Mouse (Mus musculus) liver, embryonic 12.5 days (tissue): ENCODE results near the gene Slc46a1. TPM values are rescaled to one million over a fixed set of nuclear protein-coding genes. Genes with fewer than 3 reads are reported as not detected.

Experiments
- ATAC-seq: fragments of 200-750 bp; cut with Nextera tagmentation; 2 replicates; pipeline ENCODE4 v1.8.0; 2017; ENCODE audit warnings: moderate number of reproducible peaks, mild to moderate bottlenecking, moderate library complexity
- H3K27ac ChIP-seq: fragments of 300-500 bp; sonication (generic); 2 replicates; pipeline ENCODE4 v1.5.1; 2016; ENCODE audit warnings: mild to moderate bottlenecking
- H3K27me3 ChIP-seq: fragments of 300-500 bp; sonication (generic); replicated peaks from 2 replicates; pipeline ENCODE4 v1.6.1; 2016; ENCODE audit warnings: mild to moderate bottlenecking, moderate library complexity
- H3K36me3 ChIP-seq: fragments of 300-500 bp; sonication (generic); 2 replicates; pipeline ENCODE4 v1.6.1; 2016; ENCODE audit warnings: mild to moderate bottlenecking, moderate library complexity
- H3K4me1 ChIP-seq: fragments of 300-500 bp; sonication (generic); 2 replicates; pipeline ENCODE4 v1.6.1; 2016
- H3K4me2 ChIP-seq: fragments of 300-500 bp; sonication (generic); 2 replicates; pipeline ENCODE4 v1.6.1; 2016; ENCODE audit warnings: mild to moderate bottlenecking, moderate library complexity
- H3K4me3 ChIP-seq: fragments of 300-500 bp; sonication (generic); 2 replicates; pipeline ENCODE4 v1.5.1; 2016; ENCODE audit warnings: mild to moderate bottlenecking, moderate library complexity
- H3K9ac ChIP-seq: fragments of 300-500 bp; sonication (generic); 2 replicates; pipeline ENCODE4 v1.6.1; 2016; ENCODE audit warnings: mild to moderate bottlenecking, moderate library complexity
- H3K9me3 ChIP-seq: fragments of 300-500 bp; sonication (generic); replicated peaks from 2 replicates; pipeline ENCODE4 v1.6.1; 2016; ENCODE audit warnings: mild to moderate bottlenecking, moderate library complexity
- WGBS: fragments of 180-500 bp; shearing (Covaris S2); methylation state at CpG from one replicate; pipeline ENCODE4 v1.1.7; 2016; ENCODE audit not compliant: insufficient replicate concordance; 5-methylcytosine and 5-hydroxymethylcytosine counted together
- polyA plus RNA-seq: library from polyadenylated mRNA; unstranded; fragments of >200 nt; fragmentation: Nextera tagmentation; extraction: Ambion mirVana; gene quantifications from 2 replicates; pipeline ENCODE4 v1.2.1, GENCODE M21; 2016

The Slc46a1 gene
- polyA plus RNA-seq, 1 experiment from 2014 or later, result 6.3 TPM

GRCm38 (mm10) chr11:78495904-78496303 is 30.4 kb downstream of the Slc46a1 start:
- Histone ChIP-seq H3K4me1 (peaks cover 17% of the 10 kb centered on the region), H3K27me3 (peaks cover 97% of the 10 kb centered on the region), H3K27ac (no peak overlapping the region), H3K36me3 (no peaks in the 10 kb centered on the region), H3K9me3 (no peaks in the 10 kb centered on the region), H3K9ac (no peak overlapping the region), H3K4me2 (no peak overlapping the region), H3K4me3 (no peak overlapping the region)
- WGBS, result 7% methylated on average over 6 of the region's 6 CpGs
- ATAC-seq, result no peak

- 1% methylated on average over 44 of the region's 44 CpGs for WGBS
- Histone ChIP-seq H3K27me3 (peaks cover 93% of the 10 kb centered on the region), H3K36me3 (no peaks in the 10 kb centered on the region), H3K4me2 (peak overlapping the region; percentile 76), H3K27ac (no peak overlapping the region), H3K9ac (no peak overlapping the region), H3K9me3 (no peaks in the 10 kb centered on the region), H3K4me3 (peak overlapping the region; percentile 53), H3K4me1 (peaks cover 17% of the 10 kb centered on the region)
- ATAC-seq, result no peak
These were observed 31.6 kb downstream of the Slc46a1 start for GRCm38 (mm10) chr11:78497071-78497541.

GRCm38 (mm10) chr11:78497544-78498522 is 32.3 kb downstream of the Slc46a1 start, which contains the start of gene Sarm1:
Gene Sarm1, minus strand, starts transcription at chr11:78497754.
- H3K27me3 ChIP-seq, result peaks cover 86% of the 10 kb centered on the region

GRCm38 (mm10) chr11:78499004-78499403 is 33.5 kb downstream of the Slc46a1 start, which contains the start of gene Vtn:
Gene Vtn, plus strand, starts transcription at chr11:78499091.
- Histone ChIP-seq H3K27ac (peak within 1 kb of the TSS; percentile 64), H3K4me2 (peak within 1 kb of the TSS; percentile 76), H3K36me3 (no peaks in the 10 kb centered on the region), H3K9ac (peak within 1 kb of the TSS; percentile 37), H3K4me1 (peaks cover 17% of the 10 kb centered on the region), H3K4me3 (peak within 1 kb of the TSS; percentile 53), H3K9me3 (no peaks in the 10 kb centered on the region), H3K27me3 (peaks cover 82% of the 10 kb centered on the region)
- 57% methylated on average over 7 of the region's 7 CpGs for WGBS
- ATAC-seq, result 0 out of 2 replicates have a peak, but pooled peaks have one; percentile 20

More at GRCm38 (mm10) chr11:78497544-78498522, 32.3 kb downstream of the Slc46a1 start, which contains the start of gene Sarm1:
- WGBS, result 4% methylated on average over 36 of the region's 36 CpGs
- Histone ChIP-seq H3K4me3 (peak within 1 kb of the TSS; percentile 53), H3K4me2 (peak within 1 kb of the TSS; percentile 76), H3K4me1 (peaks cover 17% of the 10 kb centered on the region), H3K27ac (peak within 1 kb of the TSS; percentile 64; the same call in 1 of the 2 replicates), H3K9me3 (no peaks in the 10 kb centered on the region), H3K36me3 (no peaks in the 10 kb centered on the region), H3K9ac (no peak within 1 kb of the TSS)
- peak; percentile 90 for ATAC-seq

- Histone ChIP-seq H3K9ac (peak overlapping the region; percentile 37), H3K27ac (peak overlapping the region; percentile 64), H3K4me3 (peak overlapping the region; percentile 40), H3K4me1 (peaks cover 17% of the 10 kb centered on the region), H3K9me3 (no peaks in the 10 kb centered on the region), H3K4me2 (peak overlapping the region; percentile 76), H3K36me3 (no peaks in the 10 kb centered on the region), H3K27me3 (peaks cover 76% of the 10 kb centered on the region)
- 36% methylated on average over 16 of the region's 16 CpGs for WGBS
- ATAC-seq, result no peak
These were observed 34.0 kb downstream of the Slc46a1 start for GRCm38 (mm10) chr11:78499543-78499942.

GRCm38 (mm10) chr11:78500623-78501202 is 35.2 kb downstream of the Slc46a1 start:
- peak overlapping the region; percentile 76 for H3K4me2 ChIP-seq
- peak overlapping the region; percentile 40 for H3K4me3 ChIP-seq

GRCm38 (mm10) chr11:78501529-78501928 is 36.0 kb downstream of the Slc46a1 start:
- H3K4me1 ChIP-seq, result peaks cover 17% of the 10 kb centered on the region
- 64% methylated on average over 20 of the region's 20 CpGs for WGBS
- no peak overlapping the region for H3K9ac ChIP-seq
- H3K36me3 ChIP-seq, result peaks cover 16% of the 10 kb centered on the region
- no peak overlapping the region for H3K4me3 ChIP-seq
- no peaks in the 10 kb centered on the region for H3K9me3 ChIP-seq
- no peak for ATAC-seq
- peaks cover 56% of the 10 kb centered on the region for H3K27me3 ChIP-seq
- H3K27ac ChIP-seq, result no peak overlapping the region
- peak overlapping the region; percentile 22; the same call in 1 of the 2 replicates for H3K4me2 ChIP-seq

More at GRCm38 (mm10) chr11:78500623-78501202, 35.2 kb downstream of the Slc46a1 start:
- Histone ChIP-seq H3K9me3 (no peaks in the 10 kb centered on the region), H3K27ac (peak overlapping the region; percentile 64; the same call in 1 of the 2 replicates), H3K4me1 (peaks cover 17% of the 10 kb centered on the region), H3K27me3 (peaks cover 64% of the 10 kb centered on the region), H3K9ac (0 out of 2 replicates have a peak overlapping the region, but pooled peaks have one; percentile 15), H3K36me3 (peaks cover 8% of the 10 kb centered on the region)
- 57% methylated on average over 9 of the region's 9 CpGs for WGBS
- ATAC-seq, result peak; percentile 30

GRCm38 (mm10) chr11:78502909-78503650 is 37.6 kb downstream of the Slc46a1 start, which contains the start of gene Sebox:
Gene Sebox, plus strand, starts transcription at chr11:78503447.
- no peak within 1 kb of the TSS for H3K4me2 ChIP-seq
- no peak within 1 kb of the TSS for H3K27ac ChIP-seq
- H3K4me3 ChIP-seq, result no peak within 1 kb of the TSS
- H3K27me3 ChIP-seq, result peaks cover 41% of the 10 kb centered on the region
- no peaks in the 10 kb centered on the region for H3K9me3 ChIP-seq
- H3K9ac ChIP-seq, result no peak within 1 kb of the TSS
- peaks cover 2% of the 10 kb centered on the region for H3K4me1 ChIP-seq
- H3K36me3 ChIP-seq, result peaks cover 32% of the 10 kb centered on the region
- 60% methylated on average over 7 of the region's 7 CpGs for WGBS
- no peak for ATAC-seq

- no peak overlapping the region for H3K4me2 ChIP-seq
- no peak overlapping the region for H3K4me3 ChIP-seq
- WGBS, result 61% methylated on average over 3 of the region's 3 CpGs
- H3K27ac ChIP-seq, result no peak overlapping the region
- no peaks in the 10 kb centered on the region for H3K4me1 ChIP-seq
- H3K9me3 ChIP-seq, result no peaks in the 10 kb centered on the region
- ATAC-seq, result no peak
- peaks cover 53% of the 10 kb centered on the region for H3K36me3 ChIP-seq
- no peak overlapping the region for H3K9ac ChIP-seq
- peaks cover 17% of the 10 kb centered on the region for H3K27me3 ChIP-seq
These were observed 39.9 kb downstream of the Slc46a1 start for GRCm38 (mm10) chr11:78505430-78505829.

- Histone ChIP-seq H3K27ac (no peak overlapping the region), H3K27me3 (no peaks in the 10 kb centered on the region), H3K4me2 (no peak overlapping the region), H3K9ac (no peak overlapping the region), H3K4me1 (peaks cover 25% of the 10 kb centered on the region), H3K36me3 (peaks cover 58% of the 10 kb centered on the region), H3K4me3 (no peak overlapping the region), H3K9me3 (no peaks in the 10 kb centered on the region)
- ATAC-seq, result no peak
- 73% methylated on average over 5 of the region's 5 CpGs for WGBS
These were observed 43.7 kb downstream of the Slc46a1 start for GRCm38 (mm10) chr11:78509148-78509547.
